Mouse (Mus musculus) small intestine, adult 2 months (tissue): Measurements from ENCODE around the gene Ttc23l.

ENCODE experiments used
- CTCF ChIP-seq: fragments of 200-500 bp; IDR thresholded peaks from 2 replicates; pipeline ENCODE4 v1.5.1; 2012; ENCODE audit warnings: low read depth, mild to moderate bottlenecking, control low read depth, inconsistent platforms, low read length, moderate library complexity, mixed read lengths; ENCODE audit not compliant: insufficient replicate concordance, insufficient read length; ENCODE audit errors: extremely low read depth
- POLR2A ChIP-seq: fragments of 200-500 bp; IDR thresholded peaks from 2 replicates; pipeline ENCODE4 v1.6.1; 2012; ENCODE audit warnings: low read depth, mild to moderate bottlenecking, control low read depth, inconsistent platforms, low read length, moderate library complexity

DNA sequence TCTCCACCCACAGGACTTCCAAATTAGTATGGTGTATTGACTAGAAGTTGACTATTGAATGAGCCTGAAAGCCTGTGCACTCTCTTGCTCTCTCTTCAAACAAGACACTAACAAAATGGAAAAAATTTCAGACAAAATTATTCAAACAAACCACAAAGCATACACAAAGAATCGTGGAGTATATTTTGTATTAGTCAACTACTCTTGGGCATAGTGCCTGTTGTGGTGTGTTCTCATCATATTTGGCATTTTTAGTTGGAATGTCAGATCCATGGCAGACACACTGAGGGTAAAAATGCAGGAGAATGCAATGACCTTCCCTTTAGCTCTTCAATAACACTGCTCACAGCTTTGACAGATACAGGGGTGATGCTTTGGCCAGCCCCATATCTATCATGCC lies 32.6 kb downstream of the Ttc23l start:
- TF ChIP-seq CTCF (no peak), POLR2A (no peak)
